Mouse (Mus musculus) myocyte (in vitro differentiated cells): ENCODE measurements around the gene Sval1.

Source experiments
- CEBPB ChIP-seq: IDR thresholded peaks from 2 replicates; pipeline ENCODE4 v1.6.1; 2011; ENCODE audit warnings: mild to moderate bottlenecking, moderate library complexity; ENCODE audit not compliant: poor library complexity, insufficient read depth, severe bottlenecking
- E2F4 ChIP-seq: IDR thresholded peaks from one replicate; pipeline ENCODE4 v1.6.1; 2011; ENCODE audit warnings: mild to moderate bottlenecking, control low read depth, moderate library complexity; ENCODE audit not compliant: insufficient read depth
- MYOD1 ChIP-seq, 3 experiments: IDR thresholded peaks; one replicate each; pipeline ENCODE4 v1.6.1; 2011; ENCODE audit warnings: control low read depth in 2 of 3, low read depth in 2 of 3, mild to moderate bottlenecking in 2 of 3, moderate library complexity in 1 of 3; ENCODE audit not compliant: insufficient read length in 2 of 3, control insufficient read depth in 1 of 3
- MYOG ChIP-seq, 3 experiments: IDR thresholded peaks; one replicate each; pipeline ENCODE4 v1.6.1; 2011; ENCODE audit warnings: control low read depth in 2 of 3, low read depth in 2 of 3, mild to moderate bottlenecking in 2 of 3; ENCODE audit not compliant: insufficient read length in 2 of 3, control insufficient read depth in 1 of 3, insufficient read depth in 1 of 3
- POLR2A ChIP-seq: IDR thresholded peaks from one replicate; pipeline ENCODE4 v1.6.1; 2011; ENCODE audit warnings: low read depth, mild to moderate bottlenecking, control low read depth, moderate library complexity; ENCODE audit not compliant: insufficient read length
- POLR2AphosphoS2 ChIP-seq: IDR thresholded peaks from one replicate; pipeline ENCODE4 v1.6.1; 2011; ENCODE audit warnings: low read depth, control low read depth; ENCODE audit not compliant: insufficient read length
- SRF ChIP-seq: IDR thresholded peaks from one replicate; pipeline ENCODE4 v1.6.1; 2011; ENCODE audit warnings: low read depth; ENCODE audit not compliant: control insufficient read depth, insufficient read length
- TCF12 ChIP-seq: IDR thresholded peaks from one replicate; pipeline ENCODE4 v1.6.1; 2011; ENCODE audit warnings: mild to moderate bottlenecking, control low read depth; ENCODE audit not compliant: poor library complexity, insufficient read depth, severe bottlenecking
- USF1 ChIP-seq: IDR thresholded peaks from one replicate; pipeline ENCODE4 v1.6.1; 2011; ENCODE audit warnings: low read depth, mild to moderate bottlenecking, control low read depth, moderate library complexity

GRCm38 (mm10) chr6:41914883-41915282 is 36.5 kb upstream of the Sval1 start:
- TF ChIP-seq POLR2A, result no peak
- no peak for TF ChIP-seq MYOG (IDR thresholded peaks at IDR 0.05; ENCODE audit: control insufficient read depth in 1 of 3, insufficient read depth in 1 of 3, insufficient read length in 2 of 3, low read depth in 2 of 3)
- no peak for TF ChIP-seq TCF12
- no peak for TF ChIP-seq POLR2AphosphoS2
- TF ChIP-seq USF1, result no peak
- no peak for TF ChIP-seq E2F4
- TF ChIP-seq MYOD1 (IDR thresholded peaks at IDR 0.05; ENCODE audit: control insufficient read depth in 1 of 3, insufficient read length in 2 of 3, low read depth in 2 of 3), result no peak
- TF ChIP-seq SRF, result no peak
- no peak for TF ChIP-seq CEBPB
